ENCODE assay signal across 30 mouse cellular contexts in the genomic region with DNA sequence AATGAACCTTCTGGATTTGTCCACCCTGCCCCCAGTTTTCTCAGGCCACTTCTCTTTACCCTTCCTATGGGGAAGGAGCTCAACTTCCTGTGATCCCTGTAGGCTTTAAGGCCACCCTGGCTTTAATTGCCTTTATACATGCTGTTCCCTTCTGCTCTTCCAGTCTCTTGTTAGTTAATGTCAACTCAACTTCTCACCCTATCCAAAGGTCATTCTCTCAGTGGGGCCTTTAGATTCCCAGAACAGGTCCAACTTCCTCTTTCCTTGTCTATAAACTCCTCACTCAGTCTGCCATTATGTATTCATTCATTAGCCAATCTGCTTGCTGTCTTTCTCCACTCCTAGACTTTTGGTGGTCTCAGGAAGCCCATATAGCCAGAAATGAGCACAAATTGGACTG. TPM values are rescaled to one million over a fixed set of nuclear protein-coding genes. Genes with fewer than 3 reads are reported as not detected.
A peak's percentile ranks its signal among the peaks of the same experiment; 100 is the strongest.
DNase-seq lines count a peak whose midpoint lies in the region; ATAC-seq and TF ChIP-seq lines count a peak whose summit lies in the region.
"Had no signal": no experiment of that assay in that cellular context is flagged by ENCODE, and none has a peak within 500 bp of the region (broad histone marks: within the 10 kb centered on the region; RNA-seq: fewer than 3 reads in every experiment).

No protein-coding gene starts in this region.

- H3K27ac ChIP-seq in liver, adult 2 months (replicated peaks; ENCODE audit: insufficient read depth, low read depth, low read length) = no peak overlapping the region
- H3K27ac ChIP-seq in liver, embryonic 12.5 days = no peak overlapping the region
- H3K27ac ChIP-seq in lung, postnatal 0 days (ENCODE audit: low read length) = no peak overlapping the region
- H3K27ac ChIP-seq in small intestine, adult 2 months (ENCODE audit: insufficient read depth, low read depth, low read length) = peak overlapping the region; percentile 87
- H3K27ac ChIP-seq: heart, embryonic 13.5 days; hindbrain, embryonic 15.5 days; kidney, embryonic 15.5 days; liver, embryonic 13.5 days; midbrain, embryonic 10.5 days; midbrain, embryonic 15.5 days; neural tube, embryonic 15.5 days had no signal

- H3K4me2 ChIP-seq in liver, embryonic 12.5 days = no peak overlapping the region
- no peak overlapping the region for H3K4me2 ChIP-seq in lung, postnatal 0 days (replicated peaks; ENCODE audit: low read depth, low read length)
- H3K4me2 ChIP-seq: heart, embryonic 13.5 days; hindbrain, embryonic 15.5 days; kidney, embryonic 15.5 days; liver, embryonic 13.5 days; midbrain, embryonic 15.5 days; neural tube, embryonic 15.5 days had no signal

- TF ChIP-seq CTCF in liver, adult 2 months (IDR thresholded peaks at IDR 0.05; ENCODE audit: low read depth, low read length) = no peak
- no peak for TF ChIP-seq CTCF in lung, postnatal 0 days (IDR thresholded peaks at IDR 0.05)
- TF ChIP-seq CTCF in small intestine, adult 2 months (IDR thresholded peaks at IDR 0.05; ENCODE audit: extremely low read depth, insufficient read length, insufficient replicate concordance, low read depth, low read length) = no peak

- no peaks in the 10 kb centered on the region for H3K36me3 ChIP-seq in liver, adult 2 months (ENCODE audit: control insufficient read depth, insufficient read depth, low read length)
- H3K36me3 ChIP-seq in liver, embryonic 12.5 days = no peaks in the 10 kb centered on the region
- H3K36me3 ChIP-seq in lung, postnatal 0 days (ENCODE audit: insufficient read depth, low read length) = peaks cover 4% of the 10 kb centered on the region; the same call in 1 of the 2 replicates
- H3K36me3 ChIP-seq in small intestine, adult 2 months (ENCODE audit: control insufficient read depth, insufficient read depth, low read length) = no peaks in the 10 kb centered on the region
- H3K36me3 ChIP-seq: G1E; heart, embryonic 13.5 days; hindbrain, embryonic 15.5 days; kidney, embryonic 15.5 days; liver, embryonic 13.5 days; midbrain, embryonic 10.5 days; midbrain, embryonic 15.5 days; neural tube, embryonic 15.5 days had no signal

- peak; percentile 41 for DNase-seq in liver, adult 2 months (ENCODE audit: extremely low read depth, low read depth, low spot score)
- peak; percentile 44 for DNase-seq in lung, postnatal 0 days (ENCODE audit: low spot score)
- DNase-seq in lung, adult 18-20 months = no peak
- DNase-seq in cerebellum, postnatal 10 days = no peak
- no peak for DNase-seq in layer of hippocampus, postnatal 14 days (ENCODE audit: low spot score in 2 of 2)
- DNase-seq: adrenal gland, postnatal 10 days; cerebellum, adult 11 months; cerebellum, adult 9-11 months; heart, postnatal 10 days; kidney, postnatal 36 days; liver, embryonic 13.5 days; lung, postnatal 10 days; retina, postnatal 1 day; right cerebral cortex, postnatal 14 days; thymus, adult 2 months; thymus, postnatal 4 days had no signal

- H3K9me3 ChIP-seq in liver, embryonic 12.5 days (replicated peaks) = no peaks in the 10 kb centered on the region
- no peaks in the 10 kb centered on the region for H3K9me3 ChIP-seq in lung, postnatal 0 days (ENCODE audit: low read length)
- H3K9me3 ChIP-seq: G1E; heart, embryonic 13.5 days; hindbrain, embryonic 15.5 days; kidney, embryonic 15.5 days; liver, embryonic 13.5 days; midbrain, embryonic 10.5 days; midbrain, embryonic 15.5 days; neural tube, embryonic 15.5 days had no signal

- peaks cover 3% of the 10 kb centered on the region for H3K4me1 ChIP-seq in liver, adult 2 months (ENCODE audit: control insufficient read depth, insufficient read depth, low read length)
- H3K4me1 ChIP-seq in liver, embryonic 12.5 days = no peaks in the 10 kb centered on the region
- peaks cover 7% of the 10 kb centered on the region; the same call in 1 of the 2 replicates for H3K4me1 ChIP-seq in lung, postnatal 0 days (ENCODE audit: insufficient read depth, low read depth, low read length)
- peaks cover 14% of the 10 kb centered on the region; the same call in 1 of the 2 replicates for H3K4me1 ChIP-seq in small intestine, adult 2 months (ENCODE audit: control insufficient read depth, insufficient read depth, insufficient read length, low read length)
- H3K4me1 ChIP-seq: heart, embryonic 13.5 days; hindbrain, embryonic 15.5 days; kidney, embryonic 15.5 days; liver, embryonic 13.5 days; midbrain, embryonic 10.5 days; midbrain, embryonic 15.5 days; neural tube, embryonic 15.5 days had no signal

- no peak overlapping the region for H3K4me3 ChIP-seq in liver, adult 2 months (ENCODE audit: insufficient read depth, low read depth, low read length)
- no peak overlapping the region for H3K4me3 ChIP-seq in liver, embryonic 12.5 days
- no peak overlapping the region for H3K4me3 ChIP-seq in lung, postnatal 0 days (ENCODE audit: low read depth, low read length)
- H3K4me3 ChIP-seq in small intestine, adult 2 months (ENCODE audit: low read depth, low read length) = no peak overlapping the region
- H3K4me3 ChIP-seq: erythroblast, embryonic 14.5 days; heart, embryonic 13.5 days; hindbrain, embryonic 15.5 days; kidney, embryonic 15.5 days; liver, embryonic 13.5 days; midbrain, embryonic 10.5 days; midbrain, embryonic 15.5 days; neural tube, embryonic 15.5 days had no signal

- no peaks in the 10 kb centered on the region for H3K79me2 ChIP-seq in liver, adult 2 months (ENCODE audit: control insufficient read depth, insufficient read depth, low read length)

- no peak for TF ChIP-seq POLR2A in liver, adult 2 months (IDR thresholded peaks at IDR 0.05; ENCODE audit: extremely low read depth, insufficient read depth, low read length)
- TF ChIP-seq POLR2A in small intestine, adult 2 months (IDR thresholded peaks at IDR 0.05; ENCODE audit: low read depth, low read length) = no peak

- H3K27me3 ChIP-seq in liver, adult 2 months (ENCODE audit: control insufficient read depth, insufficient read depth, low read length) = no peaks in the 10 kb centered on the region
- H3K27me3 ChIP-seq in liver, embryonic 12.5 days (replicated peaks) = no peaks in the 10 kb centered on the region
- no peaks in the 10 kb centered on the region for H3K27me3 ChIP-seq in lung, postnatal 0 days (replicated peaks; ENCODE audit: insufficient read depth, low read length)
- no peaks in the 10 kb centered on the region for H3K27me3 ChIP-seq in small intestine, adult 2 months (ENCODE audit: control insufficient read depth, insufficient read depth, low read length)
- H3K27me3 ChIP-seq: heart, embryonic 13.5 days; hindbrain, embryonic 15.5 days; kidney, embryonic 15.5 days; liver, embryonic 13.5 days; midbrain, embryonic 15.5 days; neural tube, embryonic 15.5 days had no signal

- H3K9ac ChIP-seq in liver, adult 2 months (ENCODE audit: low read depth, low read length) = no peak overlapping the region
- no peak overlapping the region for H3K9ac ChIP-seq in liver, embryonic 12.5 days
- H3K9ac ChIP-seq in lung, postnatal 0 days (replicated peaks; ENCODE audit: low read depth) = no peak overlapping the region
- H3K9ac ChIP-seq: heart, embryonic 13.5 days; hindbrain, embryonic 15.5 days; kidney, embryonic 15.5 days; liver, embryonic 13.5 days; midbrain, embryonic 15.5 days; neural tube, embryonic 15.5 days had no signal

- no peak for ATAC-seq in liver, embryonic 12.5 days
- no peak for ATAC-seq in lung, postnatal 0 days
- ATAC-seq: forebrain, embryonic 16.5 days; inflammation-experienced regulatory T-cells, adult 6 months; midbrain, embryonic 15.5 days had no signal

- no peak for TF ChIP-seq EP300 in lung, postnatal 0 days (IDR thresholded peaks at IDR 0.05)

RNA-seq across cellular contexts. Expression of a gene that starts 40.4 kb away (rescaled TPM):
- total RNA-seq in liver, adult 2 months (2014; rRNA removed) = 1.7 and 1.8 TPM in 2 replicates
- 0.09 and 0.22 TPM in 2 replicates for polyA plus RNA-seq in liver, adult 2 months (2012; rRNA removed)
- 0.04 TPM in 2 replicates for polyA plus RNA-seq in liver, embryonic 12.5 days (2016; fragmentation: Nextera tagmentation; extraction: Ambion mirVana)
- polyA plus RNA-seq in lung, postnatal 0 days (2015; fragmentation: Nextera tagmentation; extraction: Ambion mirVana) = 19.6 and 19.9 TPM in 2 replicates
- polyA plus RNA-seq in small intestine, adult 2 months (2012; rRNA removed) = 0.03 and 0.20 TPM in 2 replicates
- total RNA-seq in layer of hippocampus, postnatal 14 days (2021) = under 1 TPM; 0.36 to 0.62 TPM
- total RNA-seq: common myeloid progenitor, adult 5-6 weeks; megakaryocyte progenitor cell, adult 5-6 weeks had no signal
- polyA plus RNA-seq: erythroblast, embryonic 14.5 days; G1E had no signal

Comparison
In these comparisons a context has a peak if more than half of its experiments do, and no peak if none do; other contexts are left out.
1. DNase-seq: peak in liver, adult 2 months (single experiment) and lung, postnatal 0 days (single experiment); none in lung, adult 18-20 months (0 of 2), cerebellum, postnatal 10 days (0 of 2) and layer of hippocampus, postnatal 14 days (0 of 2).
2. RNA of a gene that starts 40.4 kb away (polyA plus RNA-seq): 19.6 to 19.9 TPM in lung, postnatal 0 days; 0.09 to 0.22 TPM in liver, adult 2 months, 0.04 TPM in liver, embryonic 12.5 days and 0.03 to 0.20 TPM in small intestine, adult 2 months; every median in the first group is over 10 times any median in the second.